ENCODE assay signal across 30 mouse cellular contexts in the genomic region with DNA sequence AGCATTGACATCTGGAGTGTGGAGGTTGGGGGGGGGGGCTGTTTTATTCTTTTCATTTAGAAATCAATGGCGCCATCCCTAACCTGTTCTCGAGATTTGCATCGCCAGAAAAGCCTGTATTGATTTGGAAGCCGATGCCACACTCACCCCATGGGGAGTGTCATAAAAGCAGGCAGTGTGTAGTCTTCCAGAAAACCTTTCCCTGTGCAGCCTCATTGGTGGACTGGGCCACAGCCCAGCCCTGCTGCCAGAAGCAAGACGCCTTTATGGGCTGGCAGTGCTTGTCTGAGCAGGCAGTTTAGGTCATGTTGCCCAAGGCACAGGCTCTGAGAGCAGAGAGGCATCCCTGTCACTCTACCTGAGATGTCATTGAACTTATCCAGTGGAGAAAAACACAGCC.
DNase-seq lines count a peak whose midpoint lies in the region; ATAC-seq and TF ChIP-seq lines count a peak whose summit lies in the region.
"Had no signal": no experiment of that assay in that cellular context is flagged by ENCODE, and none has a peak within 500 bp of the region (broad histone marks: within the 10 kb centered on the region; RNA-seq: fewer than 3 reads in every experiment).

No protein-coding gene starts in this region.

- WGBS in forebrain, embryonic 12.5 days, result 55% methylated on average over 5 of the region's 5 CpGs
- WGBS in forebrain, postnatal 0 days, result 35% methylated on average over 5 of the region's 5 CpGs
- WGBS in hindbrain, postnatal 0 days, result 29% methylated on average over 5 of the region's 5 CpGs
- 29% methylated on average over 5 of the region's 5 CpGs for WGBS in hindbrain, embryonic 16.5 days
- WGBS in neural tube, embryonic 13.5 days, result 31% methylated on average over 5 of the region's 5 CpGs

- H3K4me3 ChIP-seq in forebrain, embryonic 12.5 days (replicated peaks), result no peak overlapping the region
- no peak overlapping the region for H3K4me3 ChIP-seq in forebrain, postnatal 0 days (ENCODE audit: low read depth, low read length)
- H3K4me3 ChIP-seq in hindbrain, postnatal 0 days (ENCODE audit: low read length), result no peak overlapping the region
- H3K4me3 ChIP-seq in hindbrain, embryonic 16.5 days (ENCODE audit: low read length), result no peak overlapping the region
- no peak overlapping the region for H3K4me3 ChIP-seq in neural tube, embryonic 13.5 days
- H3K4me3 ChIP-seq: embryonic facial prominence, embryonic 13.5 days; embryonic facial prominence, embryonic 15.5 days; erythroblast, embryonic 14.5 days; forebrain, embryonic 10.5 days; forebrain, embryonic 13.5 days; forebrain, embryonic 15.5 days had no signal

- 0 out of 2 replicates have a peak, but pooled peaks have one; percentile 14 for ATAC-seq in forebrain, embryonic 12.5 days (ENCODE audit: low FRiP score)
- no peak for ATAC-seq in forebrain, postnatal 0 days
- peak; percentile 43; the same call in 1 of the 2 replicates for ATAC-seq in hindbrain, postnatal 0 days
- no peak for ATAC-seq in hindbrain, embryonic 16.5 days
- ATAC-seq in neural tube, embryonic 13.5 days (ENCODE audit: low read depth), result peak; percentile 61
- ATAC-seq: activated CD4-positive, CD25-positive, alpha-beta regulatory T cell, adult 4 months; CD4-positive, CD25-positive, alpha-beta regulatory T cell, adult 4 months; forebrain, embryonic 13.5 days; forebrain, embryonic 15.5 days; Patski had no signal

- H3K36me3 ChIP-seq in forebrain, embryonic 12.5 days (replicated peaks), result no peaks in the 10 kb centered on the region
- no peaks in the 10 kb centered on the region for H3K36me3 ChIP-seq in forebrain, postnatal 0 days (ENCODE audit: insufficient read depth)
- no peaks in the 10 kb centered on the region for H3K36me3 ChIP-seq in hindbrain, postnatal 0 days (ENCODE audit: insufficient read depth, low read length)
- no peaks in the 10 kb centered on the region for H3K36me3 ChIP-seq in hindbrain, embryonic 16.5 days (ENCODE audit: control insufficient read depth, insufficient read depth, low read length)
- H3K36me3 ChIP-seq in neural tube, embryonic 13.5 days, result no peaks in the 10 kb centered on the region
- H3K36me3 ChIP-seq: embryonic facial prominence, embryonic 13.5 days; embryonic facial prominence, embryonic 15.5 days; forebrain, embryonic 10.5 days; forebrain, embryonic 15.5 days; G1E had no signal

- H3K27ac ChIP-seq in forebrain, embryonic 12.5 days, result no peak overlapping the region
- H3K27ac ChIP-seq in forebrain, postnatal 0 days (ENCODE audit: low read depth, low read length), result no peak overlapping the region
- H3K27ac ChIP-seq in hindbrain, postnatal 0 days, result no peak overlapping the region
- H3K27ac ChIP-seq in hindbrain, embryonic 16.5 days (ENCODE audit: low read depth, low read length), result no peak overlapping the region
- no peak overlapping the region for H3K27ac ChIP-seq in neural tube, embryonic 13.5 days (replicated peaks)
- H3K27ac ChIP-seq: embryonic facial prominence, embryonic 13.5 days; embryonic facial prominence, embryonic 15.5 days; forebrain, embryonic 10.5 days; forebrain, embryonic 13.5 days; forebrain, embryonic 15.5 days had no signal

- H3K4me1 ChIP-seq in forebrain, embryonic 12.5 days, result peaks cover 5% of the 10 kb centered on the region; the same call in 1 of the 2 replicates
- H3K4me1 ChIP-seq in forebrain, postnatal 0 days (ENCODE audit: insufficient read depth), result no peaks in the 10 kb centered on the region
- H3K4me1 ChIP-seq in hindbrain, postnatal 0 days (ENCODE audit: insufficient read depth, low read length), result no peaks in the 10 kb centered on the region
- no peaks in the 10 kb centered on the region for H3K4me1 ChIP-seq in hindbrain, embryonic 16.5 days (ENCODE audit: control insufficient read depth, insufficient read depth, low read depth, low read length)
- peaks cover 7% of the 10 kb centered on the region for H3K4me1 ChIP-seq in neural tube, embryonic 13.5 days (replicated peaks)
- H3K4me1 ChIP-seq: embryonic facial prominence, embryonic 13.5 days; embryonic facial prominence, embryonic 15.5 days had no signal

- no peak overlapping the region for H3K4me2 ChIP-seq in forebrain, embryonic 12.5 days
- no peak overlapping the region for H3K4me2 ChIP-seq in forebrain, postnatal 0 days (ENCODE audit: low read depth)
- H3K4me2 ChIP-seq in hindbrain, postnatal 0 days (ENCODE audit: low read depth, low read length), result no peak overlapping the region
- H3K4me2 ChIP-seq in hindbrain, embryonic 16.5 days (ENCODE audit: low read length), result no peak overlapping the region
- no peak overlapping the region for H3K4me2 ChIP-seq in neural tube, embryonic 13.5 days
- H3K4me2 ChIP-seq: embryonic facial prominence, embryonic 13.5 days; embryonic facial prominence, embryonic 15.5 days; forebrain, embryonic 13.5 days; forebrain, embryonic 15.5 days had no signal

- H3K9ac ChIP-seq in forebrain, embryonic 12.5 days, result no peak overlapping the region
- H3K9ac ChIP-seq in forebrain, postnatal 0 days, result no peak overlapping the region
- no peak overlapping the region for H3K9ac ChIP-seq in hindbrain, postnatal 0 days (replicated peaks; ENCODE audit: low read length)
- H3K9ac ChIP-seq in hindbrain, embryonic 16.5 days (ENCODE audit: low read depth, low read length), result no peak overlapping the region
- no peak overlapping the region for H3K9ac ChIP-seq in neural tube, embryonic 13.5 days
- H3K9ac ChIP-seq: embryonic facial prominence, embryonic 13.5 days; embryonic facial prominence, embryonic 15.5 days; forebrain, embryonic 13.5 days; forebrain, embryonic 15.5 days had no signal

- no peak for TF ChIP-seq CTCF in forebrain, postnatal 0 days (IDR thresholded peaks at IDR 0.05; ENCODE audit: low read depth)
- TF ChIP-seq CTCF in hindbrain, postnatal 0 days (IDR thresholded peaks at IDR 0.05; ENCODE audit: low read depth), result no peak
- no peak for TF ChIP-seq CTCF in brain, embryonic 14.5 days (IDR thresholded peaks at IDR 0.05; ENCODE audit: borderline replicate concordance, extremely low read depth, insufficient read depth, insufficient read length)

- DNase-seq in forebrain, postnatal 0 days, result no peak
- DNase-seq in hindbrain, postnatal 0 days (ENCODE audit: low spot score), result peak; percentile 18
- DNase-seq in neural tube, embryonic 10.5 days (ENCODE audit: extremely low spot score, low spot score), result no peak
- peak; percentile 43 for DNase-seq in brain, embryonic 14.5 days (ENCODE audit: low read depth)
- DNase-seq in gastrocnemius, postnatal 25 days, result no peak
- DNase-seq: adrenal gland, adult 8-10 months; adrenal gland, postnatal 14 days; adrenal gland, postnatal 36 days; B cell, adult 2 months; cerebellum, adult 11 months; cerebellum, adult 18-20 months; cerebellum, adult 8-10 months; cerebellum, adult 9-11 months; cerebellum, postnatal 14 days; cerebellum, postnatal 36 days; embryo, embryonic 11 days had no signal

- no peaks in the 10 kb centered on the region for H3K27me3 ChIP-seq in forebrain, embryonic 12.5 days
- H3K27me3 ChIP-seq in forebrain, postnatal 0 days (ENCODE audit: insufficient read depth, low read length), result no peaks in the 10 kb centered on the region
- H3K27me3 ChIP-seq in hindbrain, postnatal 0 days (ENCODE audit: insufficient read depth, low read length), result no peaks in the 10 kb centered on the region
- no peaks in the 10 kb centered on the region for H3K27me3 ChIP-seq in hindbrain, embryonic 16.5 days (replicated peaks; ENCODE audit: control insufficient read depth, insufficient read depth, low read length)
- H3K27me3 ChIP-seq in neural tube, embryonic 13.5 days, result no peaks in the 10 kb centered on the region
- H3K27me3 ChIP-seq: CH12.LX; embryonic facial prominence, embryonic 13.5 days; embryonic facial prominence, embryonic 15.5 days; forebrain, embryonic 13.5 days; forebrain, embryonic 15.5 days; Patski had no signal

- no peaks in the 10 kb centered on the region for H3K9me3 ChIP-seq in forebrain, embryonic 12.5 days
- no peaks in the 10 kb centered on the region for H3K9me3 ChIP-seq in forebrain, postnatal 0 days (ENCODE audit: low read length)
- 0 out of 2 replicates have a peak, but pooled peaks cover 3% of the 10 kb centered on the region for H3K9me3 ChIP-seq in hindbrain, postnatal 0 days (ENCODE audit: low read length)
- no peaks in the 10 kb centered on the region for H3K9me3 ChIP-seq in hindbrain, embryonic 16.5 days (ENCODE audit: control insufficient read depth, low read length)
- H3K9me3 ChIP-seq in neural tube, embryonic 13.5 days, result no peaks in the 10 kb centered on the region; the same call in 1 of the 2 replicates
- H3K9me3 ChIP-seq: embryonic facial prominence, embryonic 13.5 days; forebrain, embryonic 15.5 days had no signal

- no peak for TF ChIP-seq POLR2A in brain, embryonic 14.5 days (IDR thresholded peaks at IDR 0.05; ENCODE audit: borderline replicate concordance, extremely low read depth, insufficient read depth, insufficient read length, poor library complexity, severe bottlenecking)

Comparison
In these comparisons a context has a peak if more than half of its experiments do, and no peak if none do; other contexts are left out.
1. ATAC-seq: peak in forebrain, embryonic 12.5 days (single experiment), hindbrain, postnatal 0 days (single experiment) and neural tube, embryonic 13.5 days (single experiment); none in forebrain, postnatal 0 days (single experiment) and hindbrain, embryonic 16.5 days (single experiment).
2. DNase-seq: peak in hindbrain, postnatal 0 days (single experiment) and brain, embryonic 14.5 days (single experiment); none in forebrain, postnatal 0 days (single experiment), neural tube, embryonic 10.5 days (single experiment) and gastrocnemius, postnatal 25 days (single experiment).